29 mouse cellular contexts compared by ENCODE assay signal in genomic region chr9:69045908-69046307, GRCm38 (mm10).
DNase-seq lines count a peak whose midpoint lies in the region; ATAC-seq lines count a peak whose summit lies in the region.
"Had no signal": no experiment of that assay in that cellular context is flagged by ENCODE, and none has a peak within 500 bp of the region (broad histone marks: within the 10 kb centered on the region; RNA-seq: fewer than 3 reads in every experiment).

No protein-coding gene starts in this region.

- H3K9ac ChIP-seq in heart, embryonic 15.5 days: no peak overlapping the region
- H3K9ac ChIP-seq in heart, embryonic 12.5 days: no peak overlapping the region
- H3K9ac ChIP-seq: embryonic facial prominence, embryonic 12.5 days; embryonic facial prominence, embryonic 15.5 days; forebrain, postnatal 0 days; hindbrain, embryonic 13.5 days; intestine, embryonic 15.5 days had no signal

- no peaks in the 10 kb centered on the region for H3K36me3 ChIP-seq in heart, embryonic 15.5 days
- H3K36me3 ChIP-seq in heart, embryonic 12.5 days: no peaks in the 10 kb centered on the region
- H3K36me3 ChIP-seq: embryonic facial prominence, embryonic 12.5 days; embryonic facial prominence, embryonic 15.5 days; G1E; hindbrain, embryonic 10.5 days; hindbrain, embryonic 13.5 days; intestine, embryonic 15.5 days had no signal

- peaks cover 12% of the 10 kb centered on the region for H3K4me1 ChIP-seq in heart, embryonic 15.5 days (replicated peaks)
- peaks cover 11% of the 10 kb centered on the region; the same call in 1 of the 2 replicates for H3K4me1 ChIP-seq in heart, embryonic 12.5 days (replicated peaks)
- H3K4me1 ChIP-seq: embryonic facial prominence, embryonic 12.5 days; embryonic facial prominence, embryonic 15.5 days; hindbrain, embryonic 10.5 days; hindbrain, embryonic 13.5 days; intestine, embryonic 15.5 days had no signal

- H3K27ac ChIP-seq in heart, embryonic 15.5 days: no peak overlapping the region
- H3K27ac ChIP-seq in heart, embryonic 12.5 days (ENCODE audit: poor library complexity, severe bottlenecking): no peak overlapping the region
- H3K27ac ChIP-seq: embryonic facial prominence, embryonic 12.5 days; embryonic facial prominence, embryonic 15.5 days; hindbrain, embryonic 10.5 days; hindbrain, embryonic 13.5 days; intestine, embryonic 15.5 days had no signal

- 45% methylated on average over 8 of the region's 8 CpGs for WGBS in heart, embryonic 15.5 days
- 53% methylated on average over 8 of the region's 8 CpGs for WGBS in heart, embryonic 12.5 days

- no peak overlapping the region for H3K4me2 ChIP-seq in heart, embryonic 15.5 days
- H3K4me2 ChIP-seq in heart, embryonic 12.5 days: no peak overlapping the region
- H3K4me2 ChIP-seq: embryonic facial prominence, embryonic 12.5 days; embryonic facial prominence, embryonic 15.5 days; hindbrain, embryonic 13.5 days; intestine, embryonic 15.5 days had no signal

- ATAC-seq in heart, embryonic 15.5 days (replicated peaks; ENCODE audit: insufficient number of reproducible peaks, insufficient read depth, low FRiP score, low read depth): peak; percentile 77; the same call in 1 of the 2 replicates
- no peak for ATAC-seq in heart, embryonic 12.5 days (ENCODE audit: insufficient number of reproducible peaks, low FRiP score)
- ATAC-seq: forebrain, embryonic 14.5 days; forebrain, postnatal 0 days; hindbrain, embryonic 16.5 days; intestine, embryonic 15.5 days; Patski had no signal

- peak; percentile 39 to 41 for DNase-seq in heart, adult 18-20 months
- DNase-seq in heart, postnatal 25 days (ENCODE audit: low spot score): no peak
- DNase-seq in heart, postnatal 36 days: no peak
- peak; percentile 33 for DNase-seq in heart, postnatal 4 days
- peak; percentile 33 for DNase-seq in telencephalon, adult 2 months (ENCODE audit: low read depth, low spot score)
- DNase-seq: adrenal gland, postnatal 10 days; adrenal gland, postnatal 36 days; B cell, adult 2 months; cerebellum, adult 11 months; cerebellum, adult 2 months; cerebellum, adult 9-11 months; cerebellum, postnatal 25 days; forebrain, postnatal 0 days; gastrocnemius, postnatal 10 days; gastrocnemius, postnatal 36 days; kidney, adult 11 months; kidney, adult 9 months had no signal

- H3K4me3 ChIP-seq in heart, embryonic 15.5 days: no peak overlapping the region
- no peak overlapping the region for H3K4me3 ChIP-seq in heart, embryonic 12.5 days
- H3K4me3 ChIP-seq: embryonic facial prominence, embryonic 12.5 days; embryonic facial prominence, embryonic 15.5 days; hindbrain, embryonic 10.5 days; hindbrain, embryonic 13.5 days; intestine, embryonic 15.5 days had no signal

- no peaks in the 10 kb centered on the region for H3K27me3 ChIP-seq in heart, embryonic 15.5 days
- H3K27me3 ChIP-seq in heart, embryonic 12.5 days (replicated peaks): no peaks in the 10 kb centered on the region
- H3K27me3 ChIP-seq: CH12.LX; embryonic facial prominence, embryonic 12.5 days; embryonic facial prominence, embryonic 15.5 days; hindbrain, embryonic 13.5 days; intestine, embryonic 15.5 days had no signal

- no peaks in the 10 kb centered on the region for H3K9me3 ChIP-seq in heart, embryonic 15.5 days (replicated peaks)
- no peaks in the 10 kb centered on the region for H3K9me3 ChIP-seq in heart, embryonic 12.5 days (replicated peaks)
- H3K9me3 ChIP-seq: embryonic facial prominence, embryonic 12.5 days; embryonic facial prominence, embryonic 15.5 days; hindbrain, embryonic 10.5 days; hindbrain, embryonic 13.5 days; intestine, embryonic 15.5 days had no signal

- intact Hi-C loops in heart, postnatal 25 days (cut with DNase I): no loop called here
- intact Hi-C loops in heart, postnatal 36 days (cut with DNase I): no loop called here

Comparison
In these comparisons a context has a peak if more than half of its experiments do, and no peak if none do; other contexts are left out.
1. DNase-seq: peak in heart, adult 18-20 months (2 of 2), heart, postnatal 4 days (single experiment) and telencephalon, adult 2 months (single experiment); none in heart, postnatal 25 days (single experiment) and heart, postnatal 36 days (0 of 2).